ENCODE assay signal across 8 mouse cellular contexts in genomic region chr2:18473361-18473771, GRCm38 (mm10).
DNase-seq lines count a peak whose midpoint lies in the region; ATAC-seq lines count a peak whose summit lies in the region.

No protein-coding gene starts in this region.

- no peaks in the 10 kb centered on the region for H3K36me3 ChIP-seq in liver, embryonic 11.5 days (ENCODE audit: control insufficient read depth, insufficient read depth, low read length)

- H3K4me2 ChIP-seq in liver, embryonic 11.5 days: no peak overlapping the region

- H3K27ac ChIP-seq in liver, embryonic 11.5 days (ENCODE audit: low read depth, low read length): no peak overlapping the region

- H3K4me3 ChIP-seq in liver, embryonic 11.5 days (ENCODE audit: low read depth, low read length): no peak overlapping the region

- no peaks in the 10 kb centered on the region for H3K27me3 ChIP-seq in liver, embryonic 11.5 days (replicated peaks; ENCODE audit: control insufficient read depth, insufficient read depth, low read length)

- no peaks in the 10 kb centered on the region for H3K4me1 ChIP-seq in liver, embryonic 11.5 days (replicated peaks; ENCODE audit: control insufficient read depth, insufficient read depth, low read length)

- intact Hi-C loops in heart, postnatal 10 days (cut with DNase I): no loop called here
- intact Hi-C loops in left cerebral cortex, postnatal 14 days (cut with DNase I): no loop called here

- no peak for DNase-seq in liver, embryonic 11.5 days (ENCODE audit: low spot score)
- no peak for DNase-seq in liver
- peak; percentile 56 for DNase-seq in fibroblast of lung, adult 2 months (ENCODE audit: low read depth)
- peak; percentile 67 for DNase-seq in heart, postnatal 10 days
- DNase-seq in left cerebral cortex, postnatal 14 days (ENCODE audit: low spot score in 2 of 2): peak; percentile 35 to 83
- DNase-seq in c-Kit-positive CD71-positive TER-119-positive erythroid progenitor cells, embryonic 14.5 days (ENCODE audit: low spot score): no peak
- no peak for DNase-seq in spleen, postnatal 4 days (ENCODE audit: low spot score in 2 of 2)
- no peak for DNase-seq in gastrocnemius, postnatal 25 days

- 48% methylated on average over 3 of the region's 3 CpGs for WGBS in liver, embryonic 11.5 days

- ATAC-seq in liver, embryonic 11.5 days (replicated peaks; ENCODE audit: low FRiP score): peak; percentile 31; the same call in 1 of the 2 replicates

- no peaks in the 10 kb centered on the region for H3K9me3 ChIP-seq in liver, embryonic 11.5 days (ENCODE audit: control insufficient read depth, low read length)

- H3K9ac ChIP-seq in liver, embryonic 11.5 days (ENCODE audit: low read depth, low read length): no peak overlapping the region

Comparison
In these comparisons a context has a peak if more than half of its experiments do, and no peak if none do; other contexts are left out.
1. DNase-seq: peak in fibroblast of lung, adult 2 months (single experiment), heart, postnatal 10 days (2 of 2) and left cerebral cortex, postnatal 14 days (2 of 2); none in liver, embryonic 11.5 days (single experiment), liver (single experiment), c-Kit-positive CD71-positive TER-119-positive erythroid progenitor cells, embryonic 14.5 days (single experiment), spleen, postnatal 4 days (0 of 2) and gastrocnemius, postnatal 25 days (single experiment).